Mouse (Mus musculus) kidney, adult 2 months (tissue): ENCODE results near the gene Slc35d1. TPM values are rescaled to one million over a fixed set of nuclear protein-coding genes. Genes with fewer than 3 reads are reported as not detected.

Experiments used
- DNase-seq: peaks from one replicate; pipeline ENCODE4 v3.0.0; 2021
- H3K27ac ChIP-seq: fragments of 200-500 bp; 2 replicates; pipeline ENCODE4 v1.5.1; 2012; ENCODE audit warnings: low read depth, low read length, control low read depth, inconsistent platforms; ENCODE audit not compliant: insufficient read depth
- H3K27me3 ChIP-seq: fragments of 200-500 bp; replicated peaks from 2 replicates; pipeline ENCODE4 v1.6.1; 2012; ENCODE audit warnings: mild to moderate bottlenecking, moderate library complexity, low read length, inconsistent platforms; ENCODE audit not compliant: control insufficient read depth, insufficient read depth
- H3K36me3 ChIP-seq: fragments of 200-500 bp; 2 replicates; pipeline ENCODE4 v1.6.1; 2012; ENCODE audit warnings: mild to moderate bottlenecking, moderate library complexity, low read length, inconsistent platforms; ENCODE audit not compliant: control insufficient read depth, insufficient read depth
- H3K4me1 ChIP-seq: fragments of 200-500 bp; 2 replicates; pipeline ENCODE4 v1.6.1; 2011; ENCODE audit warnings: low read length; ENCODE audit not compliant: control insufficient read depth, insufficient read depth
- H3K4me3 ChIP-seq: fragments of 200-500 bp; 2 replicates; pipeline ENCODE4 v1.5.1; 2011; ENCODE audit warnings: mild to moderate bottlenecking, low read depth, low read length, control low read depth; ENCODE audit not compliant: insufficient read depth
- CTCF ChIP-seq: fragments of 200-500 bp; conservative IDR thresholded peaks from 2 replicates; pipeline ENCODE4 v1.5.1; 2011; ENCODE audit warnings: low read depth, mild to moderate bottlenecking, control low read depth, low read length, moderate library complexity, mixed read lengths; ENCODE audit not compliant: insufficient read depth, insufficient read length
- POLR2A ChIP-seq: fragments of 200-500 bp; IDR thresholded peaks from one replicate; pipeline ENCODE4 v1.6.1; 2011; ENCODE audit warnings: low read depth, low read length, control low read depth
- WGBS: fragments of 180-500 bp; shearing (Covaris S2); methylation state at CpG from one replicate; pipeline ENCODE4 v1.1.7; 2018; 5-methylcytosine and 5-hydroxymethylcytosine counted together
- polyA plus RNA-seq: library from polyadenylated mRNA; depleted of rRNA; stranded (reverse); fragments of >200 nt; gene quantifications from 2 replicates; pipeline ENCODE4 v1.2.3, GENCODE M21; 2012; rRNA removed

Slc35d1 gene
- polyA plus RNA-seq: 13.3 and 15.9 TPM in 2 replicates

GRCm38 (mm10) chr4:103214925-103215820 lies at the start of gene Slc35d1:
Slc35d1 (minus strand) TSS chr4:103215164.
- no peaks in the 10 kb centered on the region; the same call in 1 of the 2 replicates for H3K36me3 ChIP-seq
- H3K27ac ChIP-seq: peak within 1 kb of the TSS; percentile 75
- 8% methylated on average over 70 of the region's 70 CpGs for WGBS
- H3K27me3 ChIP-seq: no peaks in the 10 kb centered on the region
- DNase-seq: peak; percentile 92
- peaks cover 22% of the 10 kb centered on the region for H3K4me1 ChIP-seq
- TF ChIP-seq POLR2A (no peak), CTCF (no peak)
- H3K4me3 ChIP-seq: peak within 1 kb of the TSS; percentile 100

GRCm38 (mm10) chr4:103263812-103264396 lies 48.9 kb upstream of the Slc35d1 start:
- Histone ChIP-seq H3K27me3 (no peaks in the 10 kb centered on the region), H3K36me3 (no peaks in the 10 kb centered on the region), H3K4me1 (no peaks in the 10 kb centered on the region), H3K27ac (no peak overlapping the region), H3K4me3 (no peak overlapping the region)
- DNase-seq: no peak
- 50% methylated on average over 8 of the region's 8 CpGs for WGBS
- TF ChIP-seq POLR2A (no peak), CTCF (no peak)

- H3K4me3 ChIP-seq: no peak overlapping the region
- no peak for DNase-seq
- H3K27me3 ChIP-seq: no peaks in the 10 kb centered on the region
- TF ChIP-seq POLR2A (no peak), CTCF (no peak)
- WGBS: 50% methylated on average over 5 of the region's 5 CpGs
- no peaks in the 10 kb centered on the region for H3K4me1 ChIP-seq
- no peaks in the 10 kb centered on the region for H3K36me3 ChIP-seq
- no peak overlapping the region for H3K27ac ChIP-seq
Observed at GRCm38 (mm10) chr4:103263378-103263777, 48.4 kb upstream of the Slc35d1 start.

- no peaks in the 10 kb centered on the region for H3K4me1 ChIP-seq
- WGBS: 87% methylated on average over 3 of the region's 3 CpGs
- H3K27ac ChIP-seq: no peak overlapping the region
- peak; percentile 21; the same call in 1 of the 2 replicates for TF ChIP-seq CTCF
- TF ChIP-seq POLR2A: no peak
- H3K36me3 ChIP-seq: no peaks in the 10 kb centered on the region
- DNase-seq: no peak
- H3K27me3 ChIP-seq: no peaks in the 10 kb centered on the region
- H3K4me3 ChIP-seq: no peak overlapping the region
Observed at GRCm38 (mm10) chr4:103258817-103259216, 43.9 kb upstream of the Slc35d1 start.

GRCm38 (mm10) chr4:103253846-103254245 lies 38.9 kb upstream of the Slc35d1 start:
- 83% methylated on average over 4 of the region's 4 CpGs for WGBS
- Histone ChIP-seq H3K27ac (no peak overlapping the region), H3K4me3 (no peak overlapping the region), H3K4me1 (no peaks in the 10 kb centered on the region), H3K27me3 (no peaks in the 10 kb centered on the region), H3K36me3 (no peaks in the 10 kb centered on the region)
- no peak for DNase-seq
- no peak for TF ChIP-seq POLR2A
- TF ChIP-seq CTCF: no peak

GRCm38 (mm10) chr4:103249436-103250085 lies 34.6 kb upstream of the Slc35d1 start:
- H3K4me1 ChIP-seq: no peaks in the 10 kb centered on the region
- H3K27me3 ChIP-seq: no peaks in the 10 kb centered on the region
- TF ChIP-seq CTCF (no peak), POLR2A (no peak)
- H3K4me3 ChIP-seq: no peak overlapping the region
- H3K27ac ChIP-seq: no peak overlapping the region
- WGBS: 58% methylated on average over 6 of the region's 6 CpGs
- no peaks in the 10 kb centered on the region for H3K36me3 ChIP-seq
- DNase-seq: no peak

- Histone ChIP-seq H3K4me3 (no peak overlapping the region), H3K4me1 (no peaks in the 10 kb centered on the region), H3K36me3 (no peaks in the 10 kb centered on the region), H3K27ac (no peak overlapping the region), H3K27me3 (no peaks in the 10 kb centered on the region)
- WGBS: 85% methylated on average over 2 of the region's 2 CpGs
- TF ChIP-seq CTCF: no peak
- no peak for DNase-seq
Observed at GRCm38 (mm10) chr4:103247813-103248212, 32.8 kb upstream of the Slc35d1 start.
